Mouse (Mus musculus): ENCODE measurements around the gene Arfgap3. TPM values are rescaled to one million over a fixed set of nuclear protein-coding genes. Genes with fewer than 3 reads are reported as not detected.
A peak's percentile ranks its signal among the peaks of the same experiment; 100 is the strongest.
"Not testable (repeated sequence)": the region's sequence is repeated elsewhere in the genome, so short reads cannot be mapped to it uniquely, and the experiment has no call there.

Arfgap3 gene
- not detected in 2 replicates for polyA plus RNA-seq (2012; ENCODE audit: insufficient read depth, insufficient read length, low replicate concordance, missing spikeins)

GRCm38 (mm10) chr15:83349954-83350711 is at the start of gene Arfgap3:
TSS of gene Arfgap3 (minus strand) at chr15:83350247.
- no peak for TF ChIP-seq POLR2A (IDR thresholded peaks at IDR 0.05; ENCODE audit: insufficient read depth, low read depth, low read length)
- no peak for TF ChIP-seq CTCF (IDR thresholded peaks at IDR 0.05; ENCODE audit: insufficient read depth, low read depth, low read length)
- Histone ChIP-seq H3K4me1 (ENCODE audit: control insufficient read depth, insufficient read depth, low read length) (peaks cover 14% of the 10 kb centered on the region), H3K27ac (ENCODE audit: insufficient read depth, low read depth, low read length) (no peak within 1 kb of the TSS), H3K4me3 (ENCODE audit: insufficient read depth, low read depth, low read length) (peak within 1 kb of the TSS; percentile 79)
- under 1% methylated on average over 59 of the region's 60 CpGs for WGBS

GRCm38 (mm10) chr15:83392722-83393121 is 42.7 kb upstream of the Arfgap3 start:
- no peak for TF ChIP-seq CTCF (IDR thresholded peaks at IDR 0.05; ENCODE audit: insufficient read depth, low read depth, low read length)
- Histone ChIP-seq H3K27ac (ENCODE audit: insufficient read depth, low read depth, low read length) (no peak overlapping the region), H3K4me3 (ENCODE audit: insufficient read depth, low read depth, low read length) (no peak overlapping the region), H3K4me1 (ENCODE audit: control insufficient read depth, insufficient read depth, low read length) (peaks cover 22% of the 10 kb centered on the region)
- 88% methylated on average over 2 of the region's 2 CpGs for WGBS

DNA sequence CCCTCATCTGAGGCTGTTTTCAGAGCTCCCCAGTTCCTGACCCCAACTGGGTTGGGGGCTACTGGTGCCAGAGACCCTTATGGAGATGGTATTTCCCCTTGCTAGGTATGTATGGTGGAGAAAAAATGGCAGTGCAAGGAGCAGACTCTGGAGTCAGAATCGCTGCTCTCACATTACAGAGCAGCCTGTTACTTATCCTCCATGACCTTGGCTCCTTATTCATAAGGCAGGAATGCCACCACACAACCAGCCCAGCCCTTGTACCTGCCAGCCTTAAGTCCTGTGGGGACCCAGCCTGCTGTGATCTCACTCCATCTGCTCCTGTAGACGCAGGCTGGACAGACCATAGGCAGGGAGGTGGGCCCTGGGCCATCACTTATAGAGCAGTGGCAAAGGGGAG is 37.9 kb upstream of the Arfgap3 start:
- 83% methylated on average over 2 of the region's 2 CpGs for WGBS
- Histone ChIP-seq H3K4me3 (ENCODE audit: insufficient read depth, low read depth, low read length) (no peak overlapping the region), H3K27ac (ENCODE audit: insufficient read depth, low read depth, low read length) (no peak overlapping the region), H3K4me1 (ENCODE audit: control insufficient read depth, insufficient read depth, low read length) (peaks cover 4% of the 10 kb centered on the region)
- TF ChIP-seq POLR2A (IDR thresholded peaks at IDR 0.05; ENCODE audit: insufficient read depth, low read depth, low read length) (no peak), CTCF (IDR thresholded peaks at IDR 0.05; ENCODE audit: insufficient read depth, low read depth, low read length) (no peak)

- WGBS, result 87% methylated on average over 2 of the region's 2 CpGs
- no peaks in the 10 kb centered on the region; the same call in 1 of the 2 replicates for H3K4me1 ChIP-seq (ENCODE audit: control insufficient read depth, insufficient read depth, low read length)
- H3K27ac ChIP-seq (ENCODE audit: insufficient read depth, low read depth, low read length), result no peak overlapping the region
- TF ChIP-seq POLR2A (IDR thresholded peaks at IDR 0.05; ENCODE audit: insufficient read depth, low read depth, low read length) (no peak), CTCF (IDR thresholded peaks at IDR 0.05; ENCODE audit: insufficient read depth, low read depth, low read length) (no peak)
- H3K4me3 ChIP-seq (ENCODE audit: insufficient read depth, low read depth, low read length), result no peak overlapping the region
These were observed 33.6 kb upstream of the Arfgap3 start for GRCm38 (mm10) chr15:83383633-83384032.

- no peak overlapping the region for H3K4me3 ChIP-seq (ENCODE audit: insufficient read depth, low read depth, low read length)
- H3K27ac ChIP-seq (ENCODE audit: insufficient read depth, low read depth, low read length), result no peak overlapping the region
- H3K4me1 ChIP-seq (ENCODE audit: control insufficient read depth, insufficient read depth, low read length), result no peaks in the 10 kb centered on the region; the same call in 1 of the 2 replicates
- no peak for TF ChIP-seq POLR2A (IDR thresholded peaks at IDR 0.05; ENCODE audit: insufficient read depth, low read depth, low read length)
- WGBS, result 79% methylated on average over 5 of the region's 5 CpGs
These were observed 33.1 kb upstream of the Arfgap3 start for GRCm38 (mm10) chr15:83383136-83383535.

DNA sequence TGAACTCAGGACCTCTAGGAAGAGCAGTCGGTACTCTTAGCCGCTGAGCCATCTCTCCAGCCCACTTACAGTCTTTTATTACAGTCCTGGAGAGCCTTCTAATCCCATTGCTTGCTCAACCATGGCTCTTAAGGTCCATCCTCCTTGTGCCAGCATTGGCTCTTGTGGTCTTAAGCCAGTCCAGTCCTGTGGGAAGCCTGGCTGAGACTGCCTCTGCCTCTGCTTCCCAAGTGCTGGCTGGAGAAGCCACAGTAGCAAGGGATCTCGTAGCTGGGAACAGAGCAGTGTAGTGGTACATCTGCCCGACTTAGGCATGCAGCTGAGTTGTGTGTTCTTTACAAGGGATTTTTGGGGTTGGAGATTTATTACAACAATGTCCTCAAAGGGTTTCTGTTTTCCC is 32.4 kb upstream of the Arfgap3 start:
- WGBS, result 94% methylated on average over 4 of the region's 4 CpGs
- H3K27ac ChIP-seq (ENCODE audit: insufficient read depth, low read depth, low read length), result no peak overlapping the region
- H3K4me1 ChIP-seq (ENCODE audit: control insufficient read depth, insufficient read depth, low read length), result no peaks in the 10 kb centered on the region; the same call in 1 of the 2 replicates
- TF ChIP-seq POLR2A (IDR thresholded peaks at IDR 0.05; ENCODE audit: insufficient read depth, low read depth, low read length), result no peak
- no peak for TF ChIP-seq CTCF (IDR thresholded peaks at IDR 0.05; ENCODE audit: insufficient read depth, low read depth, low read length)
- no peak overlapping the region for H3K4me3 ChIP-seq (ENCODE audit: insufficient read depth, low read depth, low read length)

GRCm38 (mm10) chr15:83377153-83377552 is 27.1 kb upstream of the Arfgap3 start:
- WGBS, result 76% methylated on average over 4 of the region's 4 CpGs
- peaks cover 6% of the 10 kb centered on the region for H3K4me1 ChIP-seq (ENCODE audit: control insufficient read depth, insufficient read depth, low read length)
- no peak overlapping the region for H3K4me3 ChIP-seq (ENCODE audit: insufficient read depth, low read depth, low read length)
- TF ChIP-seq POLR2A (IDR thresholded peaks at IDR 0.05; ENCODE audit: insufficient read depth, low read depth, low read length) (no peak), CTCF (IDR thresholded peaks at IDR 0.05; ENCODE audit: insufficient read depth, low read depth, low read length) (no peak)
- no peak overlapping the region for H3K27ac ChIP-seq (ENCODE audit: insufficient read depth, low read depth, low read length)

DNA sequence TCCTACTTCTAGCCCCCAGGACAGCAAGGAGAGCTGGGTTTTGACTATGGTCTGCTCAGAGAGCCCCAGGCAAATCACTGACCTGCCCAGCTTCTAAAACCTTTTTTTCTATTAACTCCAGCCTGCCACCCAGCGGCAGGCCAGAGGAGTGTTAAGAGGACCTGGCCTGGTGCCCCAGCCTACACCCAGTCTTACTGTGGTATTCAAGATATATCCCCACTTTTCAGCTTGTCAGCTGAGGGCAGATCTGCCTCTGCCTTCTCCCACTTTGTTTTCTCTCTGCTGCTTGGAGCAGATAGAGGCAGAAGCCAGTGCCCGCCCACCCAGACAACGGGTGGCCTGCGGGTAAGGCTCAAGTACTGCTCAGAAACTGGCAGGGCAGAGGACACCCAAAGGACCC is 25.1 kb upstream of the Arfgap3 start:
- Histone ChIP-seq H3K4me1 (ENCODE audit: control insufficient read depth, insufficient read depth, low read length) (peaks cover 6% of the 10 kb centered on the region), H3K27ac (ENCODE audit: insufficient read depth, low read depth, low read length) (no peak overlapping the region), H3K4me3 (ENCODE audit: insufficient read depth, low read depth, low read length) (no peak overlapping the region)
- 36% methylated on average over 4 of the region's 4 CpGs for WGBS
- no peak for TF ChIP-seq POLR2A (IDR thresholded peaks at IDR 0.05; ENCODE audit: insufficient read depth, low read depth, low read length)
- TF ChIP-seq CTCF (IDR thresholded peaks at IDR 0.05; ENCODE audit: insufficient read depth, low read depth, low read length), result peak; percentile 68; the same call in 1 of the 2 replicates

GRCm38 (mm10) chr15:83374076-83374475 is 24.0 kb upstream of the Arfgap3 start:
- no peak for TF ChIP-seq CTCF (IDR thresholded peaks at IDR 0.05; ENCODE audit: insufficient read depth, low read depth, low read length)
- TF ChIP-seq POLR2A (IDR thresholded peaks at IDR 0.05; ENCODE audit: insufficient read depth, low read depth, low read length), result no peak
- no peak overlapping the region for H3K27ac ChIP-seq (ENCODE audit: insufficient read depth, low read depth, low read length)
- H3K4me1 ChIP-seq (ENCODE audit: control insufficient read depth, insufficient read depth, low read length), result peaks cover 6% of the 10 kb centered on the region

GRCm38 (mm10) chr15:83368702-83369101 is 18.7 kb upstream of the Arfgap3 start:
- H3K27ac ChIP-seq (ENCODE audit: insufficient read depth, low read depth, low read length); H3K4me1 ChIP-seq (ENCODE audit: control insufficient read depth, insufficient read depth, low read length); H3K4me3 ChIP-seq (ENCODE audit: insufficient read depth, low read depth, low read length): not testable (repeated sequence)
- WGBS, result 88% methylated on average over 4 of the region's 4 CpGs

More at GRCm38 (mm10) chr15:83374076-83374475, 24.0 kb upstream of the Arfgap3 start:
- H3K4me3 ChIP-seq (ENCODE audit: insufficient read depth, low read depth, low read length), result no peak overlapping the region
